Mouse (Mus musculus): ENCODE measurements around the gene Lrp8. TPM values are rescaled to one million over a fixed set of nuclear protein-coding genes. Genes with fewer than 3 reads are reported as not detected.

Gene Lrp8
- polyA plus RNA-seq, 1 experiment from 2014 or later = 1.2 TPM

- 80% methylated on average over 11 of the region's 11 CpGs for WGBS
- Histone ChIP-seq H3K4me3 (ENCODE audit: low read length) (no peak overlapping the region), H3K36me3 (ENCODE audit: insufficient read depth, low read length) (no peaks in the 10 kb centered on the region)
Observed at GRCm38 (mm10) chr4:107856958-107857686, 55.1 kb downstream of the Lrp8 start.

GRCm38 (mm10) chr4:107858995-107859394, 56.9 kb downstream of the Lrp8 start:
- 95% methylated on average over 7 of the region's 7 CpGs for WGBS
- Histone ChIP-seq H3K36me3 (ENCODE audit: insufficient read depth, low read length) (no peaks in the 10 kb centered on the region), H3K9me3 (ENCODE audit: low read length) (no peaks in the 10 kb centered on the region), H3K27ac (ENCODE audit: low read length) (no peak overlapping the region), H3K27me3 (ENCODE audit: insufficient read depth, low read length) (no peaks in the 10 kb centered on the region), H3K9ac (replicated peaks; ENCODE audit: low read length) (no peak overlapping the region), H3K4me1 (ENCODE audit: insufficient read depth, low read length) (no peaks in the 10 kb centered on the region), H3K4me3 (ENCODE audit: low read length) (no peak overlapping the region), H3K4me2 (replicated peaks; ENCODE audit: low read depth, low read length) (no peak overlapping the region)
- ATAC-seq (ENCODE audit: low FRiP score, low TSS enrichment) = no peak

More at GRCm38 (mm10) chr4:107856958-107857686, 55.1 kb downstream of the Lrp8 start:
- Histone ChIP-seq H3K9me3 (ENCODE audit: low read length) (no peaks in the 10 kb centered on the region), H3K9ac (replicated peaks; ENCODE audit: low read length) (no peak overlapping the region), H3K4me1 (ENCODE audit: insufficient read depth, low read length) (no peaks in the 10 kb centered on the region), H3K4me2 (replicated peaks; ENCODE audit: low read depth, low read length) (no peak overlapping the region), H3K27ac (ENCODE audit: low read length) (no peak overlapping the region), H3K27me3 (ENCODE audit: insufficient read depth, low read length) (no peaks in the 10 kb centered on the region)
- ATAC-seq (ENCODE audit: low FRiP score, low TSS enrichment) = no peak

GRCm38 (mm10) chr4:107864866-107865265, 62.8 kb downstream of the Lrp8 start:
- Histone ChIP-seq H3K4me1 (ENCODE audit: insufficient read depth, low read length) (no peaks in the 10 kb centered on the region), H3K27ac (ENCODE audit: low read length) (no peak overlapping the region), H3K36me3 (ENCODE audit: insufficient read depth, low read length) (no peaks in the 10 kb centered on the region), H3K27me3 (ENCODE audit: insufficient read depth, low read length) (no peaks in the 10 kb centered on the region), H3K4me2 (replicated peaks; ENCODE audit: low read depth, low read length) (no peak overlapping the region), H3K9ac (replicated peaks; ENCODE audit: low read length) (no peak overlapping the region), H3K4me3 (ENCODE audit: low read length) (no peak overlapping the region), H3K9me3 (ENCODE audit: low read length) (no peaks in the 10 kb centered on the region)
- ATAC-seq (ENCODE audit: low FRiP score, low TSS enrichment) = no peak
- WGBS = 90% methylated on average over 4 of the region's 4 CpGs

- Histone ChIP-seq H3K9ac (replicated peaks; ENCODE audit: low read length) (peak within 1 kb of the TSS; percentile 82), H3K36me3 (ENCODE audit: insufficient read depth, low read length) (peaks cover 25% of the 10 kb centered on the region), H3K9me3 (ENCODE audit: low read length) (no peaks in the 10 kb centered on the region), H3K4me3 (ENCODE audit: low read length) (peak within 1 kb of the TSS; percentile 75), H3K27ac (ENCODE audit: low read length) (peak within 1 kb of the TSS; percentile 73), H3K27me3 (ENCODE audit: insufficient read depth, low read length) (no peaks in the 10 kb centered on the region), H3K4me1 (ENCODE audit: insufficient read depth, low read length) (peaks cover 15% of the 10 kb centered on the region), H3K4me2 (replicated peaks; ENCODE audit: low read depth, low read length) (peak within 1 kb of the TSS; percentile 88)
- 3% methylated on average over 48 of the region's 48 CpGs for WGBS
- ATAC-seq (ENCODE audit: low FRiP score, low TSS enrichment) = peak; percentile 96
Observed at GRCm38 (mm10) chr4:107879254-107880050, 77.4 kb downstream of the Lrp8 start, which contains the start of gene Magoh. Gene Magoh, plus strand, starts transcription at chr4:107879755.

GRCm38 (mm10) chr4:107881631-107882030, 79.6 kb downstream of the Lrp8 start:
- peaks cover 46% of the 10 kb centered on the region for H3K36me3 ChIP-seq (ENCODE audit: insufficient read depth, low read length)

GRCm38 (mm10) chr4:107886371-107886770, 84.3 kb downstream of the Lrp8 start:
- Histone ChIP-seq H3K27ac (ENCODE audit: low read length) (no peak overlapping the region), H3K4me1 (ENCODE audit: insufficient read depth, low read length) (peaks cover 13% of the 10 kb centered on the region), H3K36me3 (ENCODE audit: insufficient read depth, low read length) (peaks cover 48% of the 10 kb centered on the region), H3K27me3 (ENCODE audit: insufficient read depth, low read length) (no peaks in the 10 kb centered on the region), H3K9ac (replicated peaks; ENCODE audit: low read length) (no peak overlapping the region), H3K9me3 (ENCODE audit: low read length) (no peaks in the 10 kb centered on the region), H3K4me2 (replicated peaks; ENCODE audit: low read depth, low read length) (no peak overlapping the region), H3K4me3 (ENCODE audit: low read length) (no peak overlapping the region)
- ATAC-seq (ENCODE audit: low FRiP score, low TSS enrichment) = no peak
- 83% methylated on average over 7 of the region's 7 CpGs for WGBS

More at GRCm38 (mm10) chr4:107881631-107882030, 79.6 kb downstream of the Lrp8 start:
- Histone ChIP-seq H3K4me3 (ENCODE audit: low read length) (no peak overlapping the region), H3K4me1 (ENCODE audit: insufficient read depth, low read length) (peaks cover 15% of the 10 kb centered on the region), H3K9me3 (ENCODE audit: low read length) (no peaks in the 10 kb centered on the region), H3K4me2 (replicated peaks; ENCODE audit: low read depth, low read length) (no peak overlapping the region), H3K27ac (ENCODE audit: low read length) (no peak overlapping the region), H3K9ac (replicated peaks; ENCODE audit: low read length) (no peak overlapping the region), H3K27me3 (ENCODE audit: insufficient read depth, low read length) (no peaks in the 10 kb centered on the region)
- whole genome bisulfite sequencing = 86% methylated on average over 1 of the region's 1 CpGs
- ATAC-seq (ENCODE audit: low FRiP score, low TSS enrichment) = no peak

- Histone ChIP-seq H3K9me3 (ENCODE audit: low read length) (no peaks in the 10 kb centered on the region), H3K9ac (replicated peaks; ENCODE audit: low read length) (peak overlapping the region; percentile 66), H3K4me3 (ENCODE audit: low read length) (peak overlapping the region; percentile 57), H3K4me1 (ENCODE audit: insufficient read depth, low read length) (peaks cover 13% of the 10 kb centered on the region), H3K27ac (ENCODE audit: low read length) (peak overlapping the region; percentile 78), H3K27me3 (ENCODE audit: insufficient read depth, low read length) (no peaks in the 10 kb centered on the region), H3K4me2 (replicated peaks; ENCODE audit: low read depth, low read length) (peak overlapping the region; percentile 90), H3K36me3 (ENCODE audit: insufficient read depth, low read length) (peaks cover 42% of the 10 kb centered on the region)
- 0% methylated on average over 12 of the region's 12 CpGs for WGBS
- peak; percentile 20 for ATAC-seq (ENCODE audit: low FRiP score, low TSS enrichment)
Observed at GRCm38 (mm10) chr4:107889385-107889730, 87.3 kb downstream of the Lrp8 start.

GRCm38 (mm10) chr4:107889731-107890432, 87.8 kb downstream of the Lrp8 start, which contains the start of gene 0610037L13Rik:
Gene 0610037L13Rik, plus strand, starts transcription at chr4:107889813.
- H3K36me3 ChIP-seq (ENCODE audit: insufficient read depth, low read length) = peaks cover 42% of the 10 kb centered on the region
- peak; percentile 94 for ATAC-seq (ENCODE audit: low FRiP score, low TSS enrichment)

GRCm38 (mm10) chr4:107892663-107893062, 90.6 kb downstream of the Lrp8 start:
- no peak for ATAC-seq (ENCODE audit: low FRiP score, low TSS enrichment)
- H3K9me3 ChIP-seq (ENCODE audit: low read length) = no peaks in the 10 kb centered on the region
- peaks cover 13% of the 10 kb centered on the region for H3K4me1 ChIP-seq (ENCODE audit: insufficient read depth, low read length)
- peaks cover 35% of the 10 kb centered on the region for H3K36me3 ChIP-seq (ENCODE audit: insufficient read depth, low read length)
- H3K27me3 ChIP-seq (ENCODE audit: insufficient read depth, low read length) = no peaks in the 10 kb centered on the region
- 81% methylated on average over 2 of the region's 2 CpGs for WGBS
- no peak overlapping the region for H3K4me2 ChIP-seq (replicated peaks; ENCODE audit: low read depth, low read length)
- no peak overlapping the region for H3K4me3 ChIP-seq (ENCODE audit: low read length)
- H3K9ac ChIP-seq (replicated peaks; ENCODE audit: low read length) = no peak overlapping the region
- H3K27ac ChIP-seq (ENCODE audit: low read length) = no peak overlapping the region

More at GRCm38 (mm10) chr4:107889731-107890432, 87.8 kb downstream of the Lrp8 start, which contains the start of gene 0610037L13Rik:
- H3K4me2 ChIP-seq (replicated peaks; ENCODE audit: low read depth, low read length) = peak within 1 kb of the TSS; percentile 90
- H3K9me3 ChIP-seq (ENCODE audit: low read length) = no peaks in the 10 kb centered on the region
- no peaks in the 10 kb centered on the region for H3K27me3 ChIP-seq (ENCODE audit: insufficient read depth, low read length)
- peak within 1 kb of the TSS; percentile 88 for H3K27ac ChIP-seq (ENCODE audit: low read length)
- peak within 1 kb of the TSS; percentile 66 for H3K9ac ChIP-seq (replicated peaks; ENCODE audit: low read length)
- peaks cover 13% of the 10 kb centered on the region for H3K4me1 ChIP-seq (ENCODE audit: insufficient read depth, low read length)
- under 1% methylated on average over 48 of the region's 48 CpGs for WGBS
- H3K4me3 ChIP-seq (ENCODE audit: low read length) = peak within 1 kb of the TSS; percentile 57
